ENCODE assay signal across 8 mouse cellular contexts in genomic region chr10:3818940-3819701, GRCm38 (mm10).
A peak's percentile ranks its signal among the peaks of the same experiment; 100 is the strongest.
DNase-seq lines count a peak whose midpoint lies in the region; ATAC-seq and TF ChIP-seq lines count a peak whose summit lies in the region.

No protein-coding gene starts in this region.

- no peaks in the 10 kb centered on the region for H3K36me3 ChIP-seq in forebrain, embryonic 16.5 days (ENCODE audit: control insufficient read depth, insufficient read depth)
- H3K36me3 ChIP-seq in midbrain, embryonic 16.5 days (ENCODE audit: control insufficient read depth, insufficient read depth, low read length) = no peaks in the 10 kb centered on the region
- H3K36me3 ChIP-seq in thymus, adult 2 months (ENCODE audit: control insufficient read depth, insufficient read depth, low read length) = no peaks in the 10 kb centered on the region

- H3K4me3 ChIP-seq in forebrain, embryonic 16.5 days (replicated peaks; ENCODE audit: low read length) = no peak overlapping the region
- H3K4me3 ChIP-seq in midbrain, embryonic 16.5 days (ENCODE audit: low read depth, low read length) = no peak overlapping the region
- H3K4me3 ChIP-seq in thymus, adult 2 months (ENCODE audit: control insufficient read depth, insufficient read depth, low read length) = no peak overlapping the region

- DNase-seq in left cerebral cortex, adult 11 months (ENCODE audit: low spot score) = peak; percentile 51
- no peak for DNase-seq in left cerebral cortex, postnatal 4 days
- DNase-seq in layer of hippocampus, postnatal 10 days (ENCODE audit: low spot score in 2 of 2) = peak; percentile 44 to 52
- DNase-seq in gastrocnemius, postnatal 14 days = no peak
- no peak for DNase-seq in thymus, adult 2 months
- DNase-seq in spleen, postnatal 10 days (ENCODE audit: low spot score in 2 of 2) = no peak

- 27% methylated on average over 5 of the region's 5 CpGs for WGBS in forebrain, embryonic 16.5 days
- WGBS in midbrain, embryonic 16.5 days = 41% methylated on average over 5 of the region's 5 CpGs
- WGBS in thymus, adult 2 months = 88% methylated on average over 5 of the region's 5 CpGs

- no peak overlapping the region for H3K4me2 ChIP-seq in forebrain, embryonic 16.5 days (ENCODE audit: low read length)
- no peak overlapping the region for H3K4me2 ChIP-seq in midbrain, embryonic 16.5 days (ENCODE audit: low read length)

- intact Hi-C loops in left cerebral cortex, postnatal 4 days (cut with DNase I) = no loop called here
- intact Hi-C loops in gastrocnemius, postnatal 14 days (cut with DNase I; ENCODE audit: low total_unique reads) = no loop called here

- ATAC-seq in forebrain, embryonic 16.5 days = peak; percentile 92
- peak; percentile 76; the same call in 1 of the 2 replicates for ATAC-seq in midbrain, embryonic 16.5 days

- H3K4me1 ChIP-seq in forebrain, embryonic 16.5 days (replicated peaks; ENCODE audit: control insufficient read depth, insufficient read depth, low read length) = no peaks in the 10 kb centered on the region
- H3K4me1 ChIP-seq in midbrain, embryonic 16.5 days (ENCODE audit: control insufficient read depth, insufficient read depth, low read length) = 0 out of 2 replicates have a peak, but pooled peaks cover 3% of the 10 kb centered on the region
- H3K4me1 ChIP-seq in thymus, adult 2 months (replicated peaks; ENCODE audit: control insufficient read depth, insufficient read depth, low read length) = no peaks in the 10 kb centered on the region

- H3K9me3 ChIP-seq in forebrain, embryonic 16.5 days (ENCODE audit: control insufficient read depth, low read length) = no peaks in the 10 kb centered on the region
- H3K9me3 ChIP-seq in midbrain, embryonic 16.5 days (replicated peaks; ENCODE audit: control insufficient read depth, low read length, poor library complexity, severe bottlenecking) = no peaks in the 10 kb centered on the region

- H3K27ac ChIP-seq in forebrain, embryonic 16.5 days (ENCODE audit: low read length) = no peak overlapping the region
- H3K27ac ChIP-seq in midbrain, embryonic 16.5 days (ENCODE audit: low read length) = no peak overlapping the region
- no peak overlapping the region for H3K27ac ChIP-seq in thymus, adult 2 months (ENCODE audit: control insufficient read depth, insufficient read depth, low read length)

- no peak for TF ChIP-seq CTCF in thymus, adult 2 months (IDR thresholded peaks at IDR 0.05; ENCODE audit: borderline replicate concordance, control insufficient read depth, extremely low read depth, insufficient read depth, low read length, poor library complexity)

- no peak for TF ChIP-seq POLR2A in thymus, adult 2 months (IDR thresholded peaks at IDR 0.05; ENCODE audit: control insufficient read depth, extremely low read depth, insufficient read depth, low read length, poor library complexity)

- H3K9ac ChIP-seq in forebrain, embryonic 16.5 days (replicated peaks; ENCODE audit: low read depth, low read length) = no peak overlapping the region
- H3K9ac ChIP-seq in midbrain, embryonic 16.5 days (ENCODE audit: low read depth, low read length) = no peak overlapping the region

- H3K27me3 ChIP-seq in forebrain, embryonic 16.5 days (replicated peaks; ENCODE audit: control insufficient read depth, insufficient read depth, low read length) = no peaks in the 10 kb centered on the region
- no peaks in the 10 kb centered on the region for H3K27me3 ChIP-seq in midbrain, embryonic 16.5 days (ENCODE audit: control insufficient read depth, insufficient read depth, low read depth, low read length)
- no peaks in the 10 kb centered on the region for H3K27me3 ChIP-seq in thymus, adult 2 months (ENCODE audit: control insufficient read depth, insufficient read depth, low read length)

Comparison
In these comparisons a context has a peak if more than half of its experiments do, and no peak if none do; other contexts are left out.
1. DNase-seq: peak in left cerebral cortex, adult 11 months (single experiment) and layer of hippocampus, postnatal 10 days (2 of 2); none in left cerebral cortex, postnatal 4 days (single experiment), gastrocnemius, postnatal 14 days (single experiment), thymus, adult 2 months (single experiment) and spleen, postnatal 10 days (0 of 2).